Mouse (Mus musculus) neural tube, embryonic 12.5 days (tissue): Measurements from ENCODE around the gene Psd. TPM values are rescaled to one million over a fixed set of nuclear protein-coding genes. Genes with fewer than 3 reads are reported as not detected.

Source experiments
- ATAC-seq: fragments of 200-750 bp; cut with Nextera tagmentation; 2 replicates; pipeline ENCODE4 v1.8.0; 2017; ENCODE audit warnings: low read depth, mild to moderate bottlenecking, moderate TSS enrichment, moderate library complexity; ENCODE audit not compliant: low FRiP score
- H3K27ac ChIP-seq: fragments of 300-500 bp; sonication (generic); 2 replicates; pipeline ENCODE4 v1.5.1; 2016
- H3K27me3 ChIP-seq: fragments of 300-500 bp; sonication (generic); replicated peaks from 2 replicates; pipeline ENCODE4 v1.6.1; 2016; ENCODE audit warnings: mild to moderate bottlenecking
- H3K36me3 ChIP-seq: fragments of 300-500 bp; sonication (generic); 2 replicates; pipeline ENCODE4 v1.6.1; 2016; ENCODE audit warnings: mild to moderate bottlenecking
- H3K4me1 ChIP-seq: fragments of 300-500 bp; sonication (generic); 2 replicates; pipeline ENCODE4 v1.6.1; 2016
- H3K4me2 ChIP-seq: fragments of 300-500 bp; sonication (generic); replicated peaks from 2 replicates; pipeline ENCODE4 v1.6.1; 2016; ENCODE audit warnings: mild to moderate bottlenecking
- H3K4me3 ChIP-seq: fragments of 300-500 bp; sonication (generic); 2 replicates; pipeline ENCODE4 v1.5.1; 2016
- H3K9ac ChIP-seq: fragments of 300-500 bp; sonication (generic); 2 replicates; pipeline ENCODE4 v1.6.1; 2016; ENCODE audit warnings: mild to moderate bottlenecking
- H3K9me3 ChIP-seq: fragments of 300-500 bp; sonication (generic); 2 replicates; pipeline ENCODE4 v1.6.1; 2016; ENCODE audit warnings: mild to moderate bottlenecking
- WGBS: fragments of 180-500 bp; shearing (Covaris S2); methylation state at CpG from one replicate; pipeline ENCODE4 v1.1.7; 2016; 5-methylcytosine and 5-hydroxymethylcytosine counted together
- polyA plus RNA-seq: library from polyadenylated mRNA; unstranded; fragments of >200 nt; fragmentation: Nextera tagmentation; extraction: Ambion mirVana; gene quantifications from 2 replicates; pipeline ENCODE4 v1.2.1, GENCODE M21; 2016

The Psd gene
- polyA plus RNA-seq, 1 experiment from 2014 or later = 29.9 TPM

- H3K4me3 ChIP-seq = no peak overlapping the region
- peaks cover 85% of the 10 kb centered on the region for H3K27me3 ChIP-seq
- no peak overlapping the region for H3K27ac ChIP-seq
- peak overlapping the region; percentile 68; the same call in 1 of the 2 replicates for H3K4me2 ChIP-seq
- H3K9me3 ChIP-seq = no peaks in the 10 kb centered on the region
- WGBS = 48% methylated on average over 12 of the region's 12 CpGs
- H3K36me3 ChIP-seq = 0 out of 2 replicates have a peak, but pooled peaks cover 10% of the 10 kb centered on the region
- no peak overlapping the region for H3K9ac ChIP-seq
- no peak for ATAC-seq
- H3K4me1 ChIP-seq = peaks cover 28% of the 10 kb centered on the region
These were observed 11.0 kb downstream of the Psd start for GRCm38 (mm10) chr19:46315752-46316610.

- H3K36me3 ChIP-seq = peaks cover 13% of the 10 kb centered on the region; the same call in 1 of the 2 replicates
- H3K4me2 ChIP-seq = no peak overlapping the region
- ATAC-seq = no peak
- H3K27ac ChIP-seq = no peak overlapping the region
- no peak overlapping the region for H3K9ac ChIP-seq
- H3K27me3 ChIP-seq = peaks cover 84% of the 10 kb centered on the region
- no peaks in the 10 kb centered on the region for H3K9me3 ChIP-seq
- peaks cover 23% of the 10 kb centered on the region for H3K4me1 ChIP-seq
- WGBS = 44% methylated on average over 14 of the region's 14 CpGs
- no peak overlapping the region for H3K4me3 ChIP-seq
These were observed 11.8 kb downstream of the Psd start for GRCm38 (mm10) chr19:46314872-46315742.

- Histone ChIP-seq H3K36me3 (peaks cover 13% of the 10 kb centered on the region; the same call in 1 of the 2 replicates), H3K9me3 (no peaks in the 10 kb centered on the region), H3K27ac (no peak overlapping the region), H3K4me1 (peaks cover 21% of the 10 kb centered on the region), H3K27me3 (peaks cover 76% of the 10 kb centered on the region), H3K4me2 (no peak overlapping the region), H3K9ac (no peak overlapping the region), H3K4me3 (no peak overlapping the region)
- ATAC-seq = no peak
- 16% methylated on average over 18 of the region's 18 CpGs for WGBS
These were observed 12.8 kb downstream of the Psd start for GRCm38 (mm10) chr19:46314151-46314601.

GRCm38 (mm10) chr19:46313591-46313990 lies 13.4 kb downstream of the Psd start:
- Histone ChIP-seq H3K4me1 (peaks cover 19% of the 10 kb centered on the region), H3K9me3 (no peaks in the 10 kb centered on the region), H3K9ac (no peak overlapping the region), H3K27me3 (peaks cover 74% of the 10 kb centered on the region), H3K4me3 (no peak overlapping the region), H3K36me3 (peaks cover 13% of the 10 kb centered on the region; the same call in 1 of the 2 replicates), H3K27ac (no peak overlapping the region), H3K4me2 (no peak overlapping the region)
- WGBS = 72% methylated on average over 6 of the region's 6 CpGs
- no peak for ATAC-seq

GRCm38 (mm10) chr19:46313116-46313515 lies 13.8 kb downstream of the Psd start:
- Histone ChIP-seq H3K36me3 (peaks cover 13% of the 10 kb centered on the region; the same call in 1 of the 2 replicates), H3K9ac (no peak overlapping the region), H3K4me1 (peaks cover 19% of the 10 kb centered on the region), H3K27ac (no peak overlapping the region), H3K4me3 (no peak overlapping the region), H3K4me2 (no peak overlapping the region), H3K27me3 (peaks cover 74% of the 10 kb centered on the region), H3K9me3 (no peaks in the 10 kb centered on the region)
- no peak for ATAC-seq
- 85% methylated on average over 9 of the region's 9 CpGs for WGBS

- 90% methylated on average over 21 of the region's 21 CpGs for WGBS
- ATAC-seq = no peak
- no peak overlapping the region for H3K9ac ChIP-seq
These were observed 14.4 kb downstream of the Psd start for GRCm38 (mm10) chr19:46312566-46312965.

GRCm38 (mm10) chr19:46311341-46311740 lies 15.6 kb downstream of the Psd start:
- Histone ChIP-seq H3K4me1 (peaks cover 9% of the 10 kb centered on the region), H3K27ac (no peak overlapping the region), H3K36me3 (peaks cover 13% of the 10 kb centered on the region; the same call in 1 of the 2 replicates), H3K9ac (no peak overlapping the region), H3K27me3 (peaks cover 72% of the 10 kb centered on the region), H3K9me3 (no peaks in the 10 kb centered on the region), H3K4me2 (no peak overlapping the region), H3K4me3 (no peak overlapping the region)
- ATAC-seq = no peak
- 85% methylated on average over 9 of the region's 9 CpGs for WGBS

More at GRCm38 (mm10) chr19:46312566-46312965, 14.4 kb downstream of the Psd start:
- Histone ChIP-seq H3K27ac (no peak overlapping the region), H3K27me3 (peaks cover 74% of the 10 kb centered on the region), H3K4me2 (no peak overlapping the region), H3K9me3 (no peaks in the 10 kb centered on the region), H3K4me3 (0 out of 2 replicates have a peak overlapping the region, but pooled peaks have one; percentile 1), H3K36me3 (peaks cover 13% of the 10 kb centered on the region; the same call in 1 of the 2 replicates), H3K4me1 (peaks cover 13% of the 10 kb centered on the region)

GRCm38 (mm10) chr19:46310312-46310865 lies 16.6 kb downstream of the Psd start:
- peaks cover 67% of the 10 kb centered on the region for H3K27me3 ChIP-seq
- H3K4me1 ChIP-seq = peaks cover 19% of the 10 kb centered on the region
- H3K36me3 ChIP-seq = peaks cover 13% of the 10 kb centered on the region; the same call in 1 of the 2 replicates
- H3K9ac ChIP-seq = no peak overlapping the region
- no peaks in the 10 kb centered on the region for H3K9me3 ChIP-seq
- WGBS = 89% methylated on average over 12 of the region's 12 CpGs
- no peak overlapping the region for H3K4me3 ChIP-seq
- H3K4me2 ChIP-seq = no peak overlapping the region
- no peak for ATAC-seq
- no peak overlapping the region for H3K27ac ChIP-seq

- Histone ChIP-seq H3K4me1 (peaks cover 24% of the 10 kb centered on the region), H3K27me3 (peaks cover 61% of the 10 kb centered on the region), H3K9me3 (no peaks in the 10 kb centered on the region), H3K9ac (no peak overlapping the region), H3K27ac (no peak overlapping the region), H3K36me3 (peaks cover 13% of the 10 kb centered on the region; the same call in 1 of the 2 replicates), H3K4me2 (no peak overlapping the region), H3K4me3 (no peak overlapping the region)
- ATAC-seq = no peak
- 83% methylated on average over 21 of the region's 21 CpGs for WGBS
These were observed 17.2 kb downstream of the Psd start for GRCm38 (mm10) chr19:46309651-46310305.

- H3K9me3 ChIP-seq = no peaks in the 10 kb centered on the region
- peaks cover 13% of the 10 kb centered on the region; the same call in 1 of the 2 replicates for H3K36me3 ChIP-seq
- peaks cover 27% of the 10 kb centered on the region for H3K4me1 ChIP-seq
- H3K4me2 ChIP-seq = peak overlapping the region; percentile 75
- peaks cover 52% of the 10 kb centered on the region for H3K27me3 ChIP-seq
- H3K4me3 ChIP-seq = peak overlapping the region; percentile 29
- no peak overlapping the region for H3K27ac ChIP-seq
- WGBS = 2% methylated on average over 47 of the region's 47 CpGs
- ATAC-seq = peak; percentile 46; the same call in 1 of the 2 replicates
- peak overlapping the region; percentile 49; the same call in 1 of the 2 replicates for H3K9ac ChIP-seq
These were observed 18.1 kb downstream of the Psd start for GRCm38 (mm10) chr19:46308706-46309435.

- ATAC-seq = no peak
- Histone ChIP-seq H3K4me3 (peak overlapping the region; percentile 29; the same call in 1 of the 2 replicates), H3K9me3 (no peaks in the 10 kb centered on the region), H3K27ac (no peak overlapping the region), H3K4me1 (peaks cover 27% of the 10 kb centered on the region), H3K36me3 (peaks cover 13% of the 10 kb centered on the region; the same call in 1 of the 2 replicates), H3K9ac (no peak overlapping the region), H3K4me2 (peak overlapping the region; percentile 75), H3K27me3 (peaks cover 46% of the 10 kb centered on the region)
- WGBS = 55% methylated on average over 16 of the region's 16 CpGs
These were observed 18.7 kb downstream of the Psd start for GRCm38 (mm10) chr19:46308303-46308702.
